Mouse (Mus musculus) ES-E14 (cell line): ENCODE data around the gene Noxo1. TPM values are rescaled to one million over a fixed set of nuclear protein-coding genes. Genes with fewer than 3 reads are reported as not detected.

Source experiments
- DNase-seq: peaks from one replicate; pipeline ENCODE4 v3.0.0-alpha.2; 2013; ENCODE audit warnings: low read depth, low spot score
- H3K27ac ChIP-seq: 2 replicates; pipeline ENCODE4 v1.5.1; 2012; ENCODE audit warnings: low read depth, mild to moderate bottlenecking, low read length, moderate library complexity, mixed read lengths; ENCODE audit not compliant: poor library complexity, insufficient read depth, severe bottlenecking
- H3K36me3 ChIP-seq: 2 replicates; pipeline ENCODE4 v1.6.1; 2012; ENCODE audit warnings: mild to moderate bottlenecking, low read length, moderate library complexity, mixed read lengths; ENCODE audit not compliant: control insufficient read depth, poor library complexity, insufficient read depth, severe bottlenecking
- H3K4me1 ChIP-seq, 2 experiments: fragments of 150-350 bp in 1 of 2; sonication (generic) in 1 of 2; 2 replicates each; pipeline ENCODE4 v1.6.1; 2012; ENCODE audit warnings: low read length in 2 of 2, mild to moderate bottlenecking in 1 of 2, mixed read lengths in 1 of 2; ENCODE audit not compliant: control insufficient read depth in 2 of 2, insufficient read depth in 2 of 2, poor library complexity in 1 of 2
- H3K4me3 ChIP-seq, 2 experiments: fragments of 150-350 bp in 1 of 2; sonication (generic) in 1 of 2; 2 replicates each; pipeline ENCODE4 v1.5.1; 2012; ENCODE audit warnings: low read length in 2 of 2, low read depth in 1 of 2, mild to moderate bottlenecking in 1 of 2, mixed read lengths in 1 of 2; ENCODE audit not compliant: insufficient read depth in 1 of 2, poor library complexity in 1 of 2, severe bottlenecking in 1 of 2
- H3K9ac ChIP-seq: 2 replicates; pipeline ENCODE4 v1.6.1; 2012; ENCODE audit warnings: low read depth, mild to moderate bottlenecking, low read length, mixed read lengths; ENCODE audit not compliant: poor library complexity, insufficient read depth, severe bottlenecking
- H3K9me3 ChIP-seq: fragments of 150-350 bp; sonication (generic); 2 replicates; pipeline ENCODE4 v1.6.1; 2012; ENCODE audit warnings: low read depth, mild to moderate bottlenecking, low read length; ENCODE audit not compliant: control insufficient read depth, insufficient read depth
- CHD2 ChIP-seq: IDR thresholded peaks from 2 replicates; pipeline ENCODE4 v1.6.1; 2014; ENCODE audit warnings: mild to moderate bottlenecking, low read depth, low read length, inconsistent platforms
- HCFC1 ChIP-seq: IDR thresholded peaks from 2 replicates; pipeline ENCODE4 v1.6.1; 2012; ENCODE audit warnings: low read length, inconsistent platforms, borderline replicate concordance; ENCODE audit not compliant: insufficient read depth
- MAFK ChIP-seq: IDR thresholded peaks from 2 replicates; pipeline ENCODE4 v1.6.1; 2014; ENCODE audit warnings: mild to moderate bottlenecking, low read depth, low read length, inconsistent platforms; ENCODE audit not compliant: insufficient read depth
- ZC3H11A ChIP-seq: IDR thresholded peaks from 2 replicates; pipeline ENCODE4 v1.6.1; 2012; ENCODE audit warnings: low read depth, mild to moderate bottlenecking, inconsistent platforms, low read length, borderline replicate concordance
- ZNF384 ChIP-seq: IDR thresholded peaks from 2 replicates; pipeline ENCODE4 v1.6.1; 2012; ENCODE audit warnings: low read depth, low read length, inconsistent platforms
- in situ Hi-C, 2 experiments: fragments of 600-800 bp; cut with MboI; formaldehyde crosslinking; loops; one replicate each; pipeline ENCODE4 v1.15.1; 2025; ENCODE audit warnings: low sequenced_read_pairs in 2 of 2, inconsistent platforms in 1 of 2; ENCODE audit not compliant: unreplicated experiment in 2 of 2
- total RNA-seq: library from RNA; depleted of rRNA; stranded (reverse); fragments of 300-350 nt; gene quantifications from 2 replicates; pipeline ENCODE4 v1.2.3, GENCODE M21; 2012

The Noxo1 gene
- total RNA-seq, 1 experiment = 2.9 TPM

GRCm38 (mm10) chr17:24725637-24726390 lies 29.8 kb downstream of the Noxo1 start:
- DNase-seq = no peak
- in situ Hi-C loops = no loop called here

DNA sequence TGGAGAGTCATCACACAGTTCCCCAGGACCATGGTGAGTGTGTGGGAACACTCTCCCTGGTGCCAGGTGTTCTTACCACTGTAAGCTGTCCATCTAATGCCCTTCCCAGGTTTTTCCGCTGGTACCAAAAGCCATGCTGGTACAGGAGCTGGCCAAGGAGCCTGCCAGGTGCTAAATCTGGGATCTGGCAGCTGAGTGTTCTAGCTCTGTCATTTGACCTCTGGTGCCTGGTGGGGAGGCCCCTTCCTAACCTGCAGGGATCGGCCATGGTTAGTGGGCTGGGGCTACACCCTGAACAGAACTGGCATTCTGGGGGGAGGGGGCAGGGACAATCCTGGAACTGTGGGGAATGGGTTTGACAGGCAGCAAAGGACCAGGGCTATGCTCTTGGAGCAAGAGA lies 31.6 kb downstream of the Noxo1 start, which contains the start of gene Rpl3l:
Gene Rpl3l (plus strand): TSS at position 203 of the 400 bp plus-strand sequence.
- Histone ChIP-seq H3K27ac (no peak within 1 kb of the TSS), H3K9ac (peak within 1 kb of the TSS; percentile 29; the same call in 1 of the 2 replicates)
- in situ Hi-C loops = no loop called here

More at GRCm38 (mm10) chr17:24725637-24726390, 29.8 kb downstream of the Noxo1 start:
- peaks cover 0 to 8% of the 10 kb centered on the region in 2 experiments; a peak in 1 of 4 replicates for H3K4me1 ChIP-seq
- H3K27ac ChIP-seq = no peak overlapping the region
- peaks cover 16% of the 10 kb centered on the region for H3K36me3 ChIP-seq
- no peaks in the 10 kb centered on the region for H3K9me3 ChIP-seq
- H3K4me3 ChIP-seq = no peak overlapping the region
- no peak for TF ChIP-seq CHD2
- no peak for TF ChIP-seq HCFC1
- TF ChIP-seq ZC3H11A = no peak
- TF ChIP-seq MAFK = no peak
- TF ChIP-seq ZNF384 = no peak
- no peak overlapping the region for H3K9ac ChIP-seq

GRCm38 (mm10) chr17:24728184-24728583 lies 32.1 kb downstream of the Noxo1 start:
- Histone ChIP-seq H3K4me3 (peak overlapping the region in 1 of 2 experiments; percentile 40; a peak in 1 of 4 replicates), H3K27ac (no peak overlapping the region), H3K36me3 (no peaks in the 10 kb centered on the region), H3K9ac (peak overlapping the region; percentile 29; the same call in 1 of the 2 replicates), H3K4me1 (peaks cover 1 to 8% of the 10 kb centered on the region in 2 experiments; a peak in 1 of 4 replicates), H3K9me3 (no peaks in the 10 kb centered on the region)
- TF ChIP-seq HCFC1 (no peak), MAFK (no peak), CHD2 (no peak), ZC3H11A (no peak), ZNF384 (no peak)
- DNase-seq = no peak
- in situ Hi-C loops = no loop called here

More for the DNA sequence above, 31.6 kb downstream of the Noxo1 start, which contains the start of gene Rpl3l:
- Histone ChIP-seq H3K36me3 (0 out of 2 replicates have a peak, but pooled peaks cover under 1% of the 10 kb centered on the region), H3K4me3 (peak within 1 kb of the TSS in 1 of 2 experiments; percentile 40; a peak in 1 of 4 replicates), H3K4me1 (peaks cover 0 to 8% of the 10 kb centered on the region in 2 experiments; a peak in 1 of 4 replicates), H3K9me3 (no peaks in the 10 kb centered on the region)
- no peak for TF ChIP-seq ZNF384
- no peak for TF ChIP-seq CHD2
- no peak for TF ChIP-seq HCFC1
- DNase-seq = no peak

DNA sequence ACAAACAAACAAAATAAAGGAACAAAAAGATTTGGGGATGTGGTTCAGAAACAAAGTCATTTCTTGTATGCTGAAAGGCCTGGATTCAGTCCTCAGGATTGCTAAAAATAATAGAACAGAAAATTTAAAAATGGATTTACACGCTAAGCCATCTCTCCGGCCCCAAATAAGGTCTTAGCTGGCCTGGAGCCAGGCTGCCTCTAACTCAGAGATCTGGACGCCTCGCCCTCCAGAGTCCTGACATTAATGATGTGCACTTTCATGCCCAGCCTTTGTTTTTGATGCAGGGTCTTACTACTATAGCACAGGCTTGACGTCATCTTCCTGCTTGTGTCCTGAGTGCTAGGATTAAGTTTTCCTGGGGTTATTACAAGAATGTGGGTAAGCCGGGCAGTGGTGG lies 33.0 kb downstream of the Noxo1 start:
- H3K4me1 ChIP-seq = peaks cover 1 to 10% of the 10 kb centered on the region in 2 experiments; a peak in 1 of 4 replicates
- no peak overlapping the region for H3K4me3 ChIP-seq
- TF ChIP-seq ZC3H11A = no peak
- TF ChIP-seq HCFC1 = no peak
- no peak for TF ChIP-seq ZNF384
- no peak for TF ChIP-seq CHD2
- TF ChIP-seq MAFK = no peak
- no peak overlapping the region for H3K27ac ChIP-seq
- no peaks in the 10 kb centered on the region for H3K9me3 ChIP-seq
- H3K9ac ChIP-seq = no peak overlapping the region
- DNase-seq = no peak
- H3K36me3 ChIP-seq = no peaks in the 10 kb centered on the region
- in situ Hi-C loops = no loop called here
